Mouse (Mus musculus) embryo, embryonic 11 days (tissue): Measurements from ENCODE around the gene Bmpr1a.

ENCODE experiments used
- DNase-seq: peaks from one replicate; pipeline ENCODE4 v3.0.0-alpha.2; 2015

Bmpr1a gene

DNA sequence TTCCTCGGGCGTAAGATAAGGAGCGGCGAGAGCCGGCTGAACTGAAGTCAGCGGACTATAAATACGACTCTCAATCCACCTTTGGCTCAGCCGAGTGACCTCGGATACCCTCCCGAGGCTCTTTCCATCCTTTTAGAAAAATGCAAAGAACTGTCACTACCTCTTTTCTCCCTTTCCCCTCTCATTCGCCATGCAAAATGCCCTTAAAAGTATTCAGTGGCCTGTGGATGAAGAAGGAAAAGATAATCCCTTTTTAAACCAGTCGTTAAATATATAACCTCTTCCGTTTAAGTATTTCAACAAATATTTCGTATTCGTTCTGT lies at the start of gene Bmpr1a:
Gene Bmpr1a, minus strand, starts transcription at position 17 of the 323 bp plus-strand sequence.
- no peak for DNase-seq

DNA sequence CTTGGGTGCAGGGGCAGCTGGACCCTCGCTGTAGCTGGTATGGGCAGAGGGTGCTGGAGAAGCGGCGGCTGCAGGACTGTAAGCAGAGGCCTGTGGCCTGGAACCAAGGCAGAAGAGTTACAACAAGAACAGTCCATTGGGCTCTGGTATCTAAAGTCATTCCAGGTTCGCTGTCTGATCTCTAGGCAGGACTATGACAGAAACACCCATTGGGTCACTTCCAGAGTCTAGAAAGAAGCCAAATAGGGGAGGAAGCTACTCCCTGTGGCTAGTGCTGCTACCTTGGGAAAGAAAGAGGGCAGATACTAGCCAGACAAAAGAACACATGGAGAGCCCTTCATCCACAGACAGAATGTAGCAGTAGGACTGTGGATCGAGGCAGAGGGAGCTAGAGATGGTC lies 49.1 kb upstream of the Bmpr1a start:
- DNase-seq = no peak

- DNase-seq = peak; percentile 94
These were observed 46.0 kb upstream of the Bmpr1a start for GRCm38 (mm10) chr14:34549004-34549671.

DNA sequence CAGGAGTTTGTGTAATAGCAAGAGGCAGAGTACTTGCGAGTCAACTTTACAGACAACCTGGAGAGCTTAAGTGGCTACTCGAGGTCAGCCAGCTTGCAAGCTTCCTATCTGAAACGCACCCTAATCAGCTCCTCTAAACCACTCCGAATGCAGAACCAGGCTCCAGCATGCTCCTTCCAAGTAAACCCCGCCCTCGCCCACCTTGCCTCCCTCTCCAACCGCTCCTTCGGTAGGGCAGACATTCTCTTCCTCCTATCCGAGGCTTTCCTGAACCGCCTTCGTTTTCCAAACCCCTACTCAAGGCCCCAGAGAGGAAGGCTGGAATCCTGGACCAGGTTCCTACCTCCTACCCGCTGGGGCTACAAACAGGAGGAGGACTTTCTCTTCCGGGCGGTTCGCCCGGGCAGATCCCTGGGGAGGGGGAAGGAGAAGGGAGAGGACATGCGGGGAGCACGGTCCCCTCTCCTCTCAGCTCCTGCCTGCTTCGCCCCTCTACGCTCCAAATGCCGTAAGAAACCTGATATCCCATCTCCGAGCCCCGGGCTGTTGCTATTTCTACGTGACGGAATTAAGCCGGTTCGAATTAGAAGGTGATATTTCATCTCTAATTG lies 45.4 kb upstream of the Bmpr1a start:
- DNase-seq = peak; percentile 78

- DNase-seq = no peak
These were observed 41.4 kb upstream of the Bmpr1a start for GRCm38 (mm10) chr14:34544545-34544944.

DNA sequence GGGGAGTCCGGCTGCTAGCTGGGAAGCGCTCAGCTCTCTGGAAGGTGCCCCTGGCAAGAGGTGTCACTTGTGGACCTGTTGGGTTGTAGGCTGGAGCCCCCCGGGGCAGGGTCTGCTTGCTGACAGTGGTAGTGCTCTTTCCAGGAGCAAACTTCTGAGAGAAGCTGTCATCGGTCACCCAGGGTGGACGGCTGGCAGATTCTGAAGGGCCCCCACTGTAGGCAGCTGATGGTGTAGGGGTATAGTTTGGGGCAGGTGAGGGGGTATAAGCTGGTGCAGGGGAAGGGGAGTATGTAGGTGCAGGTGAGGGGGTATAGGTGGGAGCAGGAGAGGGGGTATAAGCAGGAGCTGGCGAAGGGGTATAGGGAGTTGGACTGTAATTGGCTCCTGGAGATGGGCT lies 40.9 kb upstream of the Bmpr1a start:
- no peak for DNase-seq

DNA sequence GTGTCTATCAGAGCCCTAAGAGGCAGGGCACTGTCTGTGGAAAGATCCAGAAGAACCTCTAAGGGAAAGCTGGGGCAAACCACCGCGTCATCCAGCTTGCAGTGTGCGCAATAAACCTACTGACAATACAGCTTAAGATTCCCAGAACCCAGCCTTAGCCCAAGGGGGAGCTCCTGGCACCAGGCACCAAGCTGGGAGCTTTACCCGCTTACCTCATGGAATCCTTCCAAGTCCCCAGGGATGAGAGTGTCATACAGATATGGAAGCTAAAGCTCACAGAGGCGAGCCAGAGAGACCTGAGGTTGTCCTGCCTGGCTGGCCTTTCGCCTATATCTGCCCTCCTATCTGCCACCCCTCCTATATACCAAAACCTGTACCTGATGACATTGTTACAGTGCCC lies 40.5 kb upstream of the Bmpr1a start:
- no peak for DNase-seq

DNA sequence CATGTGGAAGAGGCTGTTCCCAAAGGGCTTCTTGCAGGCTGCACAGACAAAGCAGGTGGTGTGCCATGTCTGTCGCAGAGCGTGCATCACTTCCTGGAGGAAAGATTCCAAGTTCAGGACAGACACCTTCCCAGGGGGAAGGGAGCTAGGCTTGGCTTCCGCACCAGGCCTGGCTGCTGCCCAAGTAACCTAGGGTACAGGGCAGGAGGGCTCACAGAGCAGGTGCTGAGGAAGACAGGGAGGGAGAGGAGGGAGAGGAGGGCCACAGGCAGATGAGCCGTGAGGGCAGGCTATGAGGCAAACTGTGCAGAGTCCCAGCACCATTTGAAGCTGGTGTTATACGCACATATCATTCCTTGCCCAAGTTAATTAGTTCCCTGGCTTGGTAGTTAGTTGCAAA lies 38.8 kb upstream of the Bmpr1a start:
- no peak for DNase-seq

- DNase-seq = peak; percentile 50
These were observed 37.6 kb upstream of the Bmpr1a start for GRCm38 (mm10) chr14:34540685-34541162.

- DNase-seq = no peak
These were observed 32.7 kb upstream of the Bmpr1a start for GRCm38 (mm10) chr14:34535883-34536282.

- DNase-seq = no peak
These were observed 30.4 kb upstream of the Bmpr1a start for GRCm38 (mm10) chr14:34533537-34533936.

- no peak for DNase-seq
These were observed 29.4 kb upstream of the Bmpr1a start for GRCm38 (mm10) chr14:34532536-34532935.

DNA sequence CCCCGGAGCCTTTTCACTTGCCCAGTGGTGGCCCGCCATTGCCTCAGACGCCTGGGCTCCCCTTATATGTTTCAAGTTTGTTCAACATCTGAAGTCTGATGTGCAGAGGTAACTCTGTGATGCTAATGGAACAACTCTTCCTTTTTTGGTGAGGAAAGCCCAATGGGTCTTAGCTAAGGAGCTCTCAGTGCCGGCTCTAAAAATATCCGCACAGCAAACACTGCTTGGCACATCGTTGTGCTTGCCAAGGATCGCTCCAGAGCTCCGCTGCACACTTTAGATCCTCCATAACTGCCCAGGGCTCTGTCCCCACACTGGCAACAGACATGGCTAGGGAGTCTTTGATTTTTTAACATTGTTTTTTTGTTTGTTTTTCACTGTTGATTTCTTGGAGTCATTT lies 25.7 kb upstream of the Bmpr1a start:
- no peak for DNase-seq

- DNase-seq = no peak
These were observed 19.6 kb upstream of the Bmpr1a start, which contains the start of gene 9230112D13Rik for GRCm38 (mm10) chr14:34522701-34523100. 9230112D13Rik (minus strand) TSS chr14:34522801.

DNA sequence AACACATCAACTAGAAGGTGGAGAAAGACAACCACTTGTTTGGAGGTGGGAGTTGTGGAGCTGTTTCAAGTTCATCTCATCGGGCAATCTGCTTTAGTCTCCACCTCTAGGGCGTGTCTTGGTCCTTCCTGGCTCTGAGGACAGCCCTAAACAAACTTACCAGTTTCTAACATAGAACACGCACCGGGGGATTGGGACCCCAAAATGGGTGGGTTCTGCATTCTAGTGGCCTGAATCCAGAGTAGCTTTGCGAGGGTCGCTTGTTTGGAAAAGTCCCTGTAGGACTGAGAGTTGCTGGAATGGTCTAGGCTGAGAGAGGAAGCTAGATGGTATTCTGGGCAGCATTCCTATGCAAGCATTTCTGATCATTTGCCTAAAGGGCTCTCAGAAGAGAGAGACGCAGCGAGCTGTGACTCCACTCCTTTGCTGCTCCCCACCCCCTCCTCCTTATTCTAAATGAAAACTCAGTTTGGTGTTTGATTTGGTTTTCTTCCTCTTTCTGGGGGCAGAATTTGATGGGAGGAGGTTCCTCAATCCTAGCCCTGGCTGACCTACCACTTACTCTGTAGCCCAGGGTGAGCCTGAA lies 14.9 kb upstream of the Bmpr1a start:
- no peak for DNase-seq

DNA sequence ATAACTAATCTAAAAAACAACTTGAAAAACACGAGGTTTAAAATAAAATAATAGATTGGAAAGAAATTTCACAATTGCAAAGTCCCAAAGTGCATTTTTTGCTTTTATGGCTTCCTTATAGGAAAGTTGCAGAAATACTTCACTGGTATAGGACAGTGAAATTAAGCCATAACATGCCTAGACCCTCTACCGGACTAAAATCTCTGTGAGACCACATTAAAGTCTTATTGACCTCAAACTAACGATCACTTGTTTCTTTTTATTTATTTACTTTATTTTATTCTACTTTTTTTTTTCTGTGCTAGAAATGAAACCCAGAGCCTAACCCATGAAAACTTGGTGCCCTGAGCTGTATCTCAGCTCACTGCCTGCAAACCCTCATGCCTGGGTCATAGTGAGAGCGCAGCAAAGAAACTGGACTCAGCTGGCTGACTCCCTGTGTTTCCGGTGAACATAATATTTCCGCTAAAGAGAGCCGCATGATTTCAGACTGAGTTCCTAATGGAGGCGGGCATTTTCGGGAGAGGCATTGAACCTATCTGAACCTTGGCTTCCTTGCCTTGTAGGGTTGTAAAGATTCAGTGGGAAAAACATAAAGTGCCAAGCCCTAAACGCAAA lies 13.9 kb upstream of the Bmpr1a start:
- no peak for DNase-seq

GRCm38 (mm10) chr14:34515860-34516259 lies 12.7 kb upstream of the Bmpr1a start:
- no peak for DNase-seq

GRCm38 (mm10) chr14:34514120-34514519 lies 11.0 kb upstream of the Bmpr1a start:
- DNase-seq = no peak

DNA sequence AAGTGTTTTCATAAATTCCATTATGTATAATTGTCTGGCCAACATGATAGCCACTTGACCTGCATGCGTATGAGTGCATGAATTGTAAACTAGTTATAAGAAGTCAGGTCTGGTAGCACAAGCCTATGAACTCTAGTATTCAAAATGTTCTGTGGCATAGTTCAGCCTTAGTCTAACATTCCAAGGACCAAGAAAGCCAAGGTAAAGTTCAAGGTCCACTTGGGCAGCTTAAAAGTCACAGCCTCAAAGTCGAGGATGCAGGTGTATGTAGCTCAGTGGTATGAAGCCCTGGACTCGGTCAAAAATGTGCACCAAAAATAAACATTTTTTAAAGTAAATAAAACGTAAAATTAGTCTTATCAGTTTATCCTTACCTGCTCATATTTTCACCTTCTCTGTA lies 9.5 kb upstream of the Bmpr1a start:
- DNase-seq = no peak

DNA sequence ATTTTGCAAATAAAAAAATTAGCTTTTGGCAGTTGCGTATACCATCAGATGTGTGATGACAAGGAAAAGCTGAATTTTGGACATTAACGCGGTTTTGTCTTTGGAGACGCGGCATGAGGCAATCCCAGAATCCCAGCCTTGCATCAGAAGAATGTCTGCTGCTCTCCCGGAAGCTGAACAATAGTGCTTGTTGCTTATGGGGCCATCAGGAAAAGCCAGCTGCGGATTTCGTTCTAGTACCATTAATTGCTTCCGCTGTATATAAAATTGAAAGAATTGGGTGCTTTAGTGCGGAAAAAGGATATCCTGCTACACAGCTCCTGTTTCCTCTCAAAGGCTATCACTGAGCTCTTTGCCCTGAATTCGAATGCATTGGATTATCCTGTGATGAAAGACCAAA lies 8.8 kb upstream of the Bmpr1a start:
- DNase-seq = no peak

- no peak for DNase-seq
These were observed 5.8 kb upstream of the Bmpr1a start for GRCm38 (mm10) chr14:34508842-34509439.

DNA sequence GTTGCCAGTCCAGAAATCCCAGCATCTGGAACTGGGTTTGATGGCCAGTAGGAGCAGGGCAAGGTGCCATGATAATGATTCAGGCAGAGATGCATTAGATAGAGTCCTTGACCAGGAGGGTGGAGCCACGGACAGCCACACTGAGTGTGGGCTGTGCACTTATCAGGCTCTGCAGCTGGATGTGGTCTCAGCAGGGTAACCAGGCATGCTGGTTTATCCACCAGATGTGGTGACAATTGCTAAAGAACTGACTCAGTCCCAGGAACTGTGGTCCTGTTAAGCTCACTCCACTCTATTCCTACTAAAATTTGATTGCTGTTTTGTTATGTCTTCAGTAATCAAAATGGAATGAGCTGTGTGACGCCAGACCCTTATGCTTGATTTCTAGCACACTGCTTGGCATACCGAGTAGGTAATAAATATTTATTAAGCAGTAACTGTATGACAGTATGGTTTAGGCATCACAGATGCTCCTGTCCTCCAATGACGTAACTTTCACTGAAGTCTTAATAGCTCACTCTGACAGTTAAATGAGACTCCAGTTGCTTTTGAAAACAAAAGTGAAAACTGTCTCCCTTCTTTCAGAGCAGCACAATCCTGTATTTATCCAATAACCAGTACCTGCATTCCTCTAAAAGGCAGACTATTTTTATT lies 5.2 kb upstream of the Bmpr1a start:
- DNase-seq = no peak

DNA sequence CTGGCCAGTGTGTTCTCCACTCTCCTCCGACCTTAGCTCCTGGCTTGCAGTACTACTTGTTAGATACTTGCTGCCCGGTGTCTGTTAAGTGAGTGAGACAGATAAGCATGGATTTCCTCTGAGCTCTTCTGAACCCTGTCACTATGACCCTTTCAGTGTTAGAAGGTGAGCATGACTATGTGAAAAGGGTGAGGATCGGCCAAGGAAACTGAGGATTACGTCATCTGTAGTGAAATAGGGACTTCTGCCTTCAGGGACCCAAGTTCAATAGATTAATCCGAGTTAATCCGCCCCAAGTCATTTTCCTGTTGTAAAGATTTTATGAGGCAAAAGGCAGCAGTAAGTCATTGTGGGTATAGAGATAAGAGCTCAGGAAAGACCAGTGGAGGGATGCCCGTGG lies 2.2 kb upstream of the Bmpr1a start:
- DNase-seq = no peak
